Mouse (Mus musculus): ENCODE measurements around the gene Serpina3k. TPM values are rescaled to one million over a fixed set of nuclear protein-coding genes. Genes with fewer than 3 reads are reported as not detected.
"Not testable (repeated sequence)": the region's sequence is repeated elsewhere in the genome, so short reads cannot be mapped to it uniquely, and the experiment has no call there.

Serpina3k gene
- not detected in 2 replicates for polyA plus RNA-seq (2015; fragmentation: Nextera tagmentation; extraction: Ambion mirVana)

GRCm38 (mm10) chr12:104338226-104338625 lies at the start of gene Serpina3k, which contains the start of gene Serpina3m:
Gene Serpina3k, plus strand, starts transcription at chr12:104338486.
Gene Serpina3m, plus strand, starts transcription at chr12:104338486.
- not testable (repeated sequence) for H3K27me3 ChIP-seq (replicated peaks; ENCODE audit: control insufficient read depth, insufficient read depth, low read length); H3K4me3 ChIP-seq (ENCODE audit: low read depth, low read length); H3K27ac ChIP-seq (ENCODE audit: low read depth, low read length); H3K9ac ChIP-seq (ENCODE audit: low read depth, low read length); H3K9me3 ChIP-seq (ENCODE audit: control insufficient read depth); H3K4me2 ChIP-seq (replicated peaks; ENCODE audit: low read depth); ATAC-seq; H3K36me3 ChIP-seq (ENCODE audit: control insufficient read depth, insufficient read depth); H3K4me1 ChIP-seq (replicated peaks; ENCODE audit: control insufficient read depth, insufficient read depth, low read length)
- 89% methylated on average over 3 of the region's 3 CpGs for WGBS

GRCm38 (mm10) chr12:104289872-104290271 lies 48.4 kb upstream of the Serpina3k start:
- H3K27me3 ChIP-seq (replicated peaks; ENCODE audit: control insufficient read depth, insufficient read depth, low read length): no peaks in the 10 kb centered on the region
- H3K9ac ChIP-seq (ENCODE audit: low read depth, low read length): no peak overlapping the region
- H3K27ac ChIP-seq (ENCODE audit: low read depth, low read length): no peak overlapping the region
- no peaks in the 10 kb centered on the region for H3K4me1 ChIP-seq (replicated peaks; ENCODE audit: control insufficient read depth, insufficient read depth, low read length)
- H3K9me3 ChIP-seq (ENCODE audit: control insufficient read depth): no peaks in the 10 kb centered on the region
- H3K4me2 ChIP-seq (replicated peaks; ENCODE audit: low read depth): no peak overlapping the region
- no peak for TF ChIP-seq CTCF (IDR thresholded peaks at IDR 0.05; ENCODE audit: low read depth)
- no peak for ATAC-seq
- WGBS: 43% methylated on average over 4 of the region's 4 CpGs
- no peaks in the 10 kb centered on the region for H3K36me3 ChIP-seq (ENCODE audit: control insufficient read depth, insufficient read depth)
- no peak overlapping the region for H3K4me3 ChIP-seq (ENCODE audit: low read depth, low read length)

DNA sequence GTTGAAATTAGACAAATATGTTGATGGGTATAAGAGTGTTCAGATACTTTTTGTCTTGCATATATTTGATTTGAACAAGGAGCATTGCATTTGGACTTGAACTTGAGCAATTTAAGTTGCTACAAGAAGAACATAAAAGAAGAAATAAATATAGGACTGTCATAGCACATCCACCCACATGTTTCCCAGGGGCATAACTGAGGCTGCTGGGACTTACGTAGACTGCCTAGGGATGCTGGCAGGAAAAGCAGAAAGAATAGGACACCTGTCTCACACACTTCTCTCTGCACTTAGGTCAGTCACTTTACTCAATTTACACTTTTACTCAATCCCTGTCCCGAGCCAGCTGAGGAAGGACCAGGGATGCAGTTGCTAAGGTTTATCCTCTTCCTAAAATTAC lies 44.3 kb upstream of the Serpina3k start:
- Histone ChIP-seq H3K9me3 (ENCODE audit: control insufficient read depth) (no peaks in the 10 kb centered on the region), H3K36me3 (ENCODE audit: control insufficient read depth, insufficient read depth) (no peaks in the 10 kb centered on the region), H3K4me2 (replicated peaks; ENCODE audit: low read depth) (no peak overlapping the region), H3K4me1 (replicated peaks; ENCODE audit: control insufficient read depth, insufficient read depth, low read length) (no peaks in the 10 kb centered on the region), H3K27ac (ENCODE audit: low read depth, low read length) (no peak overlapping the region), H3K9ac (ENCODE audit: low read depth, low read length) (no peak overlapping the region), H3K27me3 (replicated peaks; ENCODE audit: control insufficient read depth, insufficient read depth, low read length) (no peaks in the 10 kb centered on the region), H3K4me3 (ENCODE audit: low read depth, low read length) (no peak overlapping the region)
- WGBS: 86% methylated on average over 2 of the region's 2 CpGs
- no peak for ATAC-seq
- TF ChIP-seq CTCF (IDR thresholded peaks at IDR 0.05; ENCODE audit: low read depth): no peak

GRCm38 (mm10) chr12:104298049-104298448 lies 40.2 kb upstream of the Serpina3k start:
- WGBS: 86% methylated on average over 2 of the region's 2 CpGs
- Histone ChIP-seq H3K36me3 (ENCODE audit: control insufficient read depth, insufficient read depth) (no peaks in the 10 kb centered on the region), H3K9me3 (ENCODE audit: control insufficient read depth) (no peaks in the 10 kb centered on the region), H3K4me3 (ENCODE audit: low read depth, low read length) (no peak overlapping the region), H3K27me3 (replicated peaks; ENCODE audit: control insufficient read depth, insufficient read depth, low read length) (no peaks in the 10 kb centered on the region), H3K9ac (ENCODE audit: low read depth, low read length) (no peak overlapping the region), H3K4me2 (replicated peaks; ENCODE audit: low read depth) (no peak overlapping the region), H3K27ac (ENCODE audit: low read depth, low read length) (no peak overlapping the region), H3K4me1 (replicated peaks; ENCODE audit: control insufficient read depth, insufficient read depth, low read length) (no peaks in the 10 kb centered on the region)
- no peak for ATAC-seq
- no peak for TF ChIP-seq CTCF (IDR thresholded peaks at IDR 0.05; ENCODE audit: low read depth)

GRCm38 (mm10) chr12:104305991-104306390 lies 32.3 kb upstream of the Serpina3k start:
- Histone ChIP-seq H3K27me3 (replicated peaks; ENCODE audit: control insufficient read depth, insufficient read depth, low read length) (no peaks in the 10 kb centered on the region), H3K9me3 (ENCODE audit: control insufficient read depth) (no peaks in the 10 kb centered on the region), H3K27ac (ENCODE audit: low read depth, low read length) (no peak overlapping the region), H3K36me3 (ENCODE audit: control insufficient read depth, insufficient read depth) (no peaks in the 10 kb centered on the region), H3K4me1 (replicated peaks; ENCODE audit: control insufficient read depth, insufficient read depth, low read length) (no peaks in the 10 kb centered on the region), H3K4me3 (ENCODE audit: low read depth, low read length) (no peak overlapping the region), H3K4me2 (replicated peaks; ENCODE audit: low read depth) (no peak overlapping the region), H3K9ac (ENCODE audit: low read depth, low read length) (no peak overlapping the region)
- no peak for ATAC-seq
- no peak for TF ChIP-seq CTCF (IDR thresholded peaks at IDR 0.05; ENCODE audit: low read depth)
- 39% methylated on average over 4 of the region's 4 CpGs for WGBS

DNA sequence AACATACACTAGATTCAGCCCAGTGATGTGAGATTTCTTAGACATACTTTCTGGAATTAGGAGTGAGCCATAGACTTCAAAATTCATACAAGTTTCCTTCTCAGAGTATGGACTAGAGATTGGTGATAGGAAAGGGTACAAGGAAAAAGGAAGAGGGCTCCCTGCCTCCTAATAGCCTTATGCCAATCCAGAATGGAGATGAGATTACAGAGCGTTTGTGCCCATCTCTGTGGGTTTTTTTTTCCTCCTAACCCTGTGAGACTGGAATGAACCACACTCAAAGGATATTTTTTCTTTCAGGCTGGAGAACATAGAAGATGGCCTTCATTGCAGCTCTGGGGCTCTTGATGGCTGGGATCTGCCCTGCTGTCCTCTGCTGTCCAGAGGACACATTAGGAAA lies 24.0 kb upstream of the Serpina3k start, which contains the start of gene Serpina3j:
TSS of gene Serpina3j (plus strand) at position 301 of the 400 bp plus-strand sequence.
- no peaks in the 10 kb centered on the region for H3K4me1 ChIP-seq (replicated peaks; ENCODE audit: control insufficient read depth, insufficient read depth, low read length)
- no peaks in the 10 kb centered on the region for H3K36me3 ChIP-seq (ENCODE audit: control insufficient read depth, insufficient read depth)
- TF ChIP-seq CTCF (IDR thresholded peaks at IDR 0.05; ENCODE audit: low read depth): no peak
- H3K27me3 ChIP-seq (replicated peaks; ENCODE audit: control insufficient read depth, insufficient read depth, low read length): no peaks in the 10 kb centered on the region
- H3K4me3 ChIP-seq (ENCODE audit: low read depth, low read length): no peak within 1 kb of the TSS
- H3K27ac ChIP-seq (ENCODE audit: low read depth, low read length): no peak within 1 kb of the TSS
- 94% methylated on average over 1 of the region's 1 CpGs for WGBS
- H3K9me3 ChIP-seq (ENCODE audit: control insufficient read depth): no peaks in the 10 kb centered on the region
- H3K4me2 ChIP-seq (replicated peaks; ENCODE audit: low read depth): no peak within 1 kb of the TSS
- ATAC-seq: no peak
- H3K9ac ChIP-seq (ENCODE audit: low read depth, low read length): no peak within 1 kb of the TSS

GRCm38 (mm10) chr12:104322454-104322853 lies 15.8 kb upstream of the Serpina3k start:
- no peak for ATAC-seq
- Histone ChIP-seq H3K4me1 (replicated peaks; ENCODE audit: control insufficient read depth, insufficient read depth, low read length) (no peaks in the 10 kb centered on the region), H3K27me3 (replicated peaks; ENCODE audit: control insufficient read depth, insufficient read depth, low read length) (no peaks in the 10 kb centered on the region), H3K9ac (ENCODE audit: low read depth, low read length) (no peak overlapping the region), H3K4me2 (replicated peaks; ENCODE audit: low read depth) (no peak overlapping the region), H3K4me3 (ENCODE audit: low read depth, low read length) (no peak overlapping the region), H3K36me3 (ENCODE audit: control insufficient read depth, insufficient read depth) (no peaks in the 10 kb centered on the region), H3K27ac (ENCODE audit: low read depth, low read length) (no peak overlapping the region), H3K9me3 (ENCODE audit: control insufficient read depth) (no peaks in the 10 kb centered on the region)
- 60% methylated on average over 1 of the region's 1 CpGs for WGBS
- no peak for TF ChIP-seq CTCF (IDR thresholded peaks at IDR 0.05; ENCODE audit: low read depth)
